Mouse (Mus musculus) cerebellum, adult 18-20 months (tissue): Measurements from ENCODE around the gene Obox5.
"Not testable (repeated sequence)": the region's sequence is repeated elsewhere in the genome, so short reads cannot be mapped to it uniquely, and the experiment has no call there.

ENCODE experiments used
- DNase-seq, 2 experiments: peaks; one replicate each; pipeline ENCODE4 v3.0.0; 2021

Gene Obox5

DNA sequence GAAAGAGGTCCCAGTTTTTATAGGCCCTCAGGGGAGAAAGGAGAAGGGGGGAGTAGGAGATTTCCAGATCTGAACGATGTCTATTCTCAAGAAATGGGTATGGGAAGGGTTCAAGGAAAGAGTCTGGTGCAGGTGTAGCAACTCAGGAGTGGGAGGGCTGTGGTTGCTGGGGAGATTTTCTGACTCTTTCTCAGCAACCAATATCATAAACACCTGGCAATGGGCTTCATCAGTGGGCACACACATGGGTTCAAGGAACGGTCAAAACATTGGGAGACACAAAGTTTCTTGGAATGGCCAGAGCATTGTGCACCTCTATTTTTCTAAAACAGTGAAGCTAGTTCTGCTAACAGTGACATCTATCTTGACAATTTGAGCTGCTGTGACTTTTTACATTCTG lies at the start of gene Obox5:
Obox5 (plus strand) TSS at position 301 of the 400 bp plus-strand sequence.
- DNase-seq = not testable (repeated sequence)

DNA sequence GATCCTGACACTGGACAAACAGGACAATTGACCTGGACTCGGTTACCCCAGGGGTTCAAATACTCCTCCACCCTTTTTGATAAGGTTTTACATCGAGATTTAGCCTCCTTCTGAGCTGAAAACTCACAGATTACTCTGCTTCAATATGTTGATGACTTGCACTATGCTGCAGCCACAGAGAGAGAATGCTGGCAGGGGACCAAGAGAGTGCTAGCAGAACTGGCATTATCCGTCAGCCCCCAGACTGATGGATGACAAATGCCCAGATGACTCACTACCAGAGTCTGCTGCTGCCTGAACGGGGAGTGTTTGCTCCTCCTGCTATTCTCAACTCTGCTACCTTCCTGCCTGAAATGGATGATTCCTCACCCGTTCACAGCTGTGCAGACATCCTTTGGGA lies 635 bp upstream of the Obox5 start:
- not testable (repeated sequence) for DNase-seq
